Mouse (Mus musculus) adrenal gland, postnatal 36 days (tissue): ENCODE results near the gene Ankrd55. TPM values are rescaled to one million over a fixed set of nuclear protein-coding genes. Genes with fewer than 3 reads are reported as not detected.
"Not testable (repeated sequence)": the region's sequence is repeated elsewhere in the genome, so short reads cannot be mapped to it uniquely, and the experiment has no call there.

Experiments used
- DNase-seq, 2 experiments: peaks; one replicate each; pipeline ENCODE4 v3.0.0; 2021; ENCODE audit warnings: mixed read lengths in 1 of 2
- total RNA-seq, 2 experiments: library from RNA; stranded (reverse); gene quantifications; 2 replicates each; pipeline ENCODE4 v1.2.3; 2021

The Ankrd55 gene
- total RNA-seq, 2 experiments from 2014 or later = 0.46 to 22.1 TPM

DNA sequence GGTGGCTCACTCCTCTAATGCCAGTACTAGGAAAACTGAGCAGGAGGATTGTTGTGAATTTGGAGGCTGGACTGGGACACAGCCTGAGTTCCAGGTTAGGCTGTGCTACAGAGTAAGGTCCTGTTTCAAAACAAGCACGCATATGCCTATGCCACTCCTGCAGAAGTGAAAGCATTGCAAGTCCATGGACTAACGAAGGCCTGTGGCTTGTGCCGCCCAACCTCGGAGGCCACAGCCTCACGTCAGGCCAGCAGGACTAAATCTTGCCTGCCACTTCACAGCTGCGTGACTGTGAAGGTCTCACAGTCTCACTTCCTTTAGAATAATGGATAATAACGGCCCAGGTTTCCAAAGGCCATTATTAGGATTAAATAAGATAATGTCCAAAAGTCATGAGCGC lies 125.4 kb downstream of the Ankrd55 start:
- DNase-seq = no peak

DNA sequence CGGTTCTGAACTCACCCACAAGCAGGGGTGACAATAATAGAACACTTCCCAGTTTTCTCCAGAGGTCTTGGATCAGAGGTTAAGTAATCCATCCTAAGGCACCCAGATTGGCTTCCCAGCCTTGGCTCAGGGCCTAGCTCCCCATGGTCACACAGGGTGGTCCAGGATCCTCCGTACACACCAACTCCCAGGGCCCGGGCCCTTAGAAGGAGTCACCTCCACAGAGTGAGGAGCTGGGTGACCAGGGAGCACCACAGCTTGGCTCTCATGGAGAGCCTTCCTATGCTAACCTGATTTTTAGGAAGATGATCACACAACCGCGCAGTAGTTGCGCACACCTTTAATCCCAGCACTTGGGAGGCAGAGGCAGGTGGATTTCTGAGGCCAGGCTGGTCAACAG lies 127.6 kb downstream of the Ankrd55 start:
- no peak for DNase-seq

DNA sequence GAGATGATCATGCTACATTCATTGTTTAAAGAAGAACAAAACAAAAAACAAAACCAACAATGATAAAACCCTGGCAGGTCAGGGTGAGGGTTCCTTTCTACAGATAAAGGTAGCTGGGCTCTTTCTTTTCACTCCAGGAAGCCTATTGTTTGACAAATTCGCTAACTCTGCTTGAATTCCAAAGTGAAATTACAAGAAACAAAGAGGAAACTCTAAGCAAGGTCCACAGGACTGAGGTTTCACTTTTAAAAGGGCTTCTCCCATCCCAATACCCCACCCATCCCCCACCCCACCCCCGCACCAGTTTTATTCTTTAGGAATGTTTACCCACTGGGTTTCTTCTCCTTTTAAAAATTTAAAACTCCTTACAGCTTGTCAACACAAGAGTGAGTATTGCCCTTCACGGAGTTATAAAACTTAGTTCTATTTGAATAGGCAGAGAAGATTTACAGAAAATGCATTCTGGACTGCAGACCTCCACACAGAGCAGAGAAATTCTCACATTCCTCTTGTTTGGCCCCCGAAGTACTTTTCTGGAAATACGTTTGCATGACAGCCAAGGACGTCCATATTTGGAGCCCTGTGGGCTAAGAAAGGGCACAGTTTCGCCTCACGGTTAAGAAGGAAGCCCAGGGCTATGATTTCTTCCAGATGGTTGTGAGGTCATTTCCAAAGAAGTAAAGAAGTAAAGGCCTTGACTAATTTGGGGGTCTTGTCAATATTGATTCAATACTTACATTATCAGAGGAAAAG lies 128.3 kb downstream of the Ankrd55 start:
- DNase-seq = no peak

- DNase-seq = no peak
Observed at GRCm38 (mm10) chr13:112417163-112417523, 128.9 kb downstream of the Ankrd55 start.

DNA sequence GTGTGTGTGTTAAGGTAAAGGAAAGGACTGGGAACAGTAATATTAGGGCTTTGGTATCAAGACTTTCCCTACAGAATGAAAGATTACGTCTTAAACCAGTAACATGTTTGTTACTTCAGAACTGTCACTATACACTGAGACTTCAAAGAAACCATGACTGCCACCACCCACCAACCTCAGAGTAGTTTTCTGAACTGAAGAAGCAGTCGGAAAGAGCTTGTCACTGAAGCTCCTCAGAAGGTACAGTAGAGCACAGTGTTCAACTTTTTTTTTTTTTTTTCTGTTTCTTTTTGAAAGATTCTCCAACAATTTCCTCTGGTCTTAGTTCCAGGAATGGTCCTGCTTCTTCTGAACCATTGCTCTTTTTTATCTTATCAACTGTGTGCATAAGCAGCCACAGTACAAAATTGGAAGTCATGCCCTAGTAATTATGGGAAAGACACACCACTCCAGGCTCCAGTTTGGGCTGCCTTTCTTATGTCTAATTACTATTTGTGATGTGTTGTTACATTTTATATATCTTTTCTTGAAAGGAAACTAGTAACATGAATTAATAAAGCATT lies 129.7 kb downstream of the Ankrd55 start:
- no peak for DNase-seq

DNA sequence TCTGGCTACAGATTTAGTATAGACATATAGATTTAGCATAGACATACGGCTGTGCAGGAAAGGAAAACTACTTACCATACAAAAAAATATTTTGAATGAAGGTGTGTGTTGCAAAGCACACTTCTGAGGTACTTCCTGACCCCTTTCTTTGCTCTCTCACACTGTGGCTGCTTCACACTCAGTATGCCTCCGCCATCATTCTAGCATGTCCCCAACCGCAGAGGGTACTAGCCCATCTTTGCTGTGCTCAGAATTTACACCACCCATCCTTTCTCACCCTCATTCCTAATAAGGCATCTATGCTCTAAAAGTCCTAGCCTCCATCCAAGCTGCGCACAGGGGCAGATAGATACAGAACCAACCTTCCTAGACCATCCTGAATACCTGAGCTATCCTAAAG lies 130.3 kb downstream of the Ankrd55 start:
- no peak for DNase-seq

GRCm38 (mm10) chr13:112424212-112424611 lies 136.0 kb downstream of the Ankrd55 start:
- no peak for DNase-seq

DNA sequence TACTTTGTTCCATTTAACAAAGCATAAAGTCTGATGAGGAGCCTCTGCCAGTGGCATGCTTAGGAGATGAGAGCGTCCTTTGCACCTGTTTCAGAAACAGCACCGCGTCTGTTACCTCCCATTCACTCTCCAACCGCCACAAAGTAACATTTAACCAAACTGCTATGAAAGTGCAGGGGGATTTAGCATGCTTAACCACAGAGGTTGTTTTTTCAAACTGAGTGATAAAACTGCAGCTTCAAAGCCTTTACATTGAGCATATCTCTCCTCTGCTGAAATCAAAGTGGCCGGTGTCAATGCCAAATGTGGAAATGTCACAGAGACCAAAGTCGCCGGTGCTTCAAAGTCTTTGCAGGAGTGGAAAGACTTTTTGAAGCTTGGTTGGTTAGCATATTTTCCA lies 136.4 kb downstream of the Ankrd55 start:
- peak; percentile 52 to 55 for DNase-seq

GRCm38 (mm10) chr13:112425181-112425654 lies 137.0 kb downstream of the Ankrd55 start:
- DNase-seq = peak; percentile 31 to 35

- DNase-seq = no peak
Observed at GRCm38 (mm10) chr13:112426265-112427135, 138.2 kb downstream of the Ankrd55 start.

DNA sequence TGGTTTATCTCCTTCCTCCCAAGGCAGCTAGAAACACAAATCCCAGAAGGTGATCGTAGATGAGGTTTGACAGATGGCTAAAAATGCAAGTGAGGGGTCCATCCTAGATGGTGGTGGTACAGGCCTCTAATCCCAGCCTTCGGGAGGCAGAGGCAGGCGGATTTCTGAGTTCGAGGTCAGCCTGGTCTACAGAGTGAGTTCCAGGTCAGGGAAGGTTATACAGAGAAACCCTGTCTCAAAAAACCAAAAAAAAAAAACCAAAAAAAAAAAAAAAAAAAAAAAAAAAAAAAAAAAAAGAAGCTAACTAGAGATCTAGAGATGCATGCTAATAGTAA lies 138.9 kb downstream of the Ankrd55 start:
- DNase-seq = not testable (repeated sequence)

DNA sequence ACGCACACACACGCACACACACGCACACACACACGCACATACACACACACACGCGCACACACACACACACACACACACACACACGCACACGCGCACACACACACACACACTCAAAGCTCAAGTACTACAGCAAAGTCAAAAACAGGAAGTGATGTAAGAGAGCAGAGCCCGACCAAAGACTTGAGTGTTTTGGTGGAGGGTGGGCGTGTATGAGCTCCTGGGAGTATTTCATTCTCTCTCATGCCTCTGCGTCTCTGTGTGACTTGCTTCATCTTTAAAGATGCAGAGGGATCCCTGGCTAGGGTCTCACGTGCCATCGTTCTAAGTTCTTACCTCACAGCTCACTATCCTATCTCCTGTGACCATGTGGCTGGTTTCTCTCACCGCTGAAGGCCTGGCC lies 139.3 kb downstream of the Ankrd55 start:
- no peak for DNase-seq

- no peak for DNase-seq
Observed at GRCm38 (mm10) chr13:112433271-112433670, 145.0 kb downstream of the Ankrd55 start.

Other genes with a start within 250 kb of the Ankrd55 start
- gene Il6st, start 175.6 kb downstream of the Ankrd55 start, total RNA-seq = 100 to 1,000 TPM; 350 to 409 TPM